Comparison of ENCODE assay signal across 8 mouse cellular contexts in genomic region chr9:44878776-44879500, GRCm38 (mm10). TPM values are rescaled to one million over a fixed set of nuclear protein-coding genes. Genes with fewer than 3 reads are reported as not detected.
DNase-seq lines count a peak whose midpoint lies in the region; ATAC-seq and TF ChIP-seq lines count a peak whose summit lies in the region.

No protein-coding gene starts in this region.

- intact Hi-C loops in left cerebral cortex, postnatal 4 days (cut with DNase I) = no loop called here

- H3K27ac ChIP-seq in hindbrain, embryonic 16.5 days (ENCODE audit: low read depth, low read length) = peak overlapping the region; percentile 92
- peak overlapping the region; percentile 98 for H3K27ac ChIP-seq in midbrain, embryonic 15.5 days

- no peak for TF ChIP-seq POLR2A in brain, embryonic 14.5 days (IDR thresholded peaks at IDR 0.05; ENCODE audit: borderline replicate concordance, extremely low read depth, insufficient read depth, insufficient read length, poor library complexity, severe bottlenecking)

- no peaks in the 10 kb centered on the region for H3K9me3 ChIP-seq in hindbrain, embryonic 16.5 days (ENCODE audit: control insufficient read depth, low read length)
- H3K9me3 ChIP-seq in midbrain, embryonic 15.5 days = no peaks in the 10 kb centered on the region

- H3K4me1 ChIP-seq in hindbrain, embryonic 16.5 days (ENCODE audit: control insufficient read depth, insufficient read depth, low read depth, low read length) = peaks cover 44% of the 10 kb centered on the region
- peaks cover 61% of the 10 kb centered on the region for H3K4me1 ChIP-seq in midbrain, embryonic 15.5 days

- TF ChIP-seq CTCF in brain, embryonic 14.5 days (IDR thresholded peaks at IDR 0.05; ENCODE audit: borderline replicate concordance, extremely low read depth, insufficient read depth, insufficient read length) = no peak

- H3K4me2 ChIP-seq in hindbrain, embryonic 16.5 days (ENCODE audit: low read length) = peak overlapping the region; percentile 78
- peak overlapping the region; percentile 98 for H3K4me2 ChIP-seq in midbrain, embryonic 15.5 days

- 13% methylated on average over 9 of the region's 9 CpGs for WGBS in hindbrain, embryonic 16.5 days
- 17% methylated on average over 9 of the region's 9 CpGs for WGBS in midbrain, embryonic 15.5 days

- no peaks in the 10 kb centered on the region for H3K36me3 ChIP-seq in hindbrain, embryonic 16.5 days (ENCODE audit: control insufficient read depth, insufficient read depth, low read length)
- H3K36me3 ChIP-seq in midbrain, embryonic 15.5 days (replicated peaks) = no peaks in the 10 kb centered on the region

- DNase-seq in left cerebral cortex, postnatal 4 days = peak; percentile 12
- DNase-seq in left cerebral cortex, adult 18-20 months (ENCODE audit: low spot score in 2 of 2) = no peak
- DNase-seq in brain, embryonic 14.5 days (ENCODE audit: low read depth) = peak; percentile 73
- DNase-seq in MN1 (ENCODE audit: low spot score) = no peak
- DNase-seq in layer of hippocampus, adult 18-20 months (ENCODE audit: low spot score in 2 of 2) = no peak
- no peak for DNase-seq in right cerebral cortex, postnatal 4 days

- peak overlapping the region; percentile 82 for H3K4me3 ChIP-seq in hindbrain, embryonic 16.5 days (ENCODE audit: low read length)
- peak overlapping the region; percentile 96 for H3K4me3 ChIP-seq in midbrain, embryonic 15.5 days

- H3K27me3 ChIP-seq in hindbrain, embryonic 16.5 days (replicated peaks; ENCODE audit: control insufficient read depth, insufficient read depth, low read length) = no peaks in the 10 kb centered on the region
- H3K27me3 ChIP-seq in midbrain, embryonic 15.5 days (replicated peaks) = no peaks in the 10 kb centered on the region

- H3K9ac ChIP-seq in hindbrain, embryonic 16.5 days (ENCODE audit: low read depth, low read length) = peak overlapping the region; percentile 95
- peak overlapping the region; percentile 97 for H3K9ac ChIP-seq in midbrain, embryonic 15.5 days

- ATAC-seq in hindbrain, embryonic 16.5 days = no peak
- no peak for ATAC-seq in midbrain, embryonic 15.5 days (replicated peaks)

RNA-seq across cellular contexts. Expression of gene Kmt2a, which starts 2.2 kb away (rescaled TPM):
- total RNA-seq in left cerebral cortex, postnatal 4 days (2021) = 10 to 100 TPM; 67.5 to 70.0 TPM
- 10 to 100 TPM; 84.1 to 88.1 TPM for total RNA-seq in left cerebral cortex, adult 18-20 months (2021)
- 25.6 and 41.4 TPM in 2 replicates for polyA plus RNA-seq in brain, embryonic 14.5 days (2012; rRNA removed)
- 14.4 and 16.4 TPM in 2 replicates for polyA plus RNA-seq in hindbrain, embryonic 16.5 days (2015; fragmentation: Nextera tagmentation; extraction: Ambion mirVana)
- polyA plus RNA-seq in midbrain, embryonic 15.5 days (2015; fragmentation: Nextera tagmentation; extraction: Ambion mirVana) = 23.5 and 25.6 TPM in 2 replicates
- total RNA-seq in layer of hippocampus, adult 18-20 months (2021) = 10 to 100 TPM; 72.0 to 84.2 TPM

RNA-seq across cellular contexts. Expression of gene Atp5l, which starts 41.6 kb away (rescaled TPM):
- total RNA-seq in left cerebral cortex, postnatal 4 days (2021) = 100 to 1,000 TPM; 325 to 329 TPM
- total RNA-seq in left cerebral cortex, adult 18-20 months (2021) = 100 to 1,000 TPM; 316 to 362 TPM
- 610 and 841 TPM in 2 replicates for polyA plus RNA-seq in brain, embryonic 14.5 days (2012; rRNA removed)
- polyA plus RNA-seq in hindbrain, embryonic 16.5 days (2015; fragmentation: Nextera tagmentation; extraction: Ambion mirVana) = 711 and 802 TPM in 2 replicates
- 670 and 687 TPM in 2 replicates for polyA plus RNA-seq in midbrain, embryonic 15.5 days (2015; fragmentation: Nextera tagmentation; extraction: Ambion mirVana)
- 100 to 1,000 TPM; 334 to 337 TPM for total RNA-seq in layer of hippocampus, adult 18-20 months (2021)

Comparison
In these comparisons a context has a peak if more than half of its experiments do, and no peak if none do; other contexts are left out.
1. DNase-seq: peak in left cerebral cortex, postnatal 4 days (single experiment) and brain, embryonic 14.5 days (single experiment); none in left cerebral cortex, adult 18-20 months (0 of 2), MN1 (single experiment), layer of hippocampus, adult 18-20 months (0 of 2) and right cerebral cortex, postnatal 4 days (single experiment).